Mouse (Mus musculus): ENCODE results near the gene Corin.

- TF ChIP-seq POLR2A (IDR thresholded peaks at IDR 0.05; ENCODE audit: extremely low read depth, insufficient read depth, low read length) (no peak), CTCF (IDR thresholded peaks at IDR 0.05; ENCODE audit: low read depth, low read length) (no peak)
Observed at GRCm38 (mm10) chr5:72453176-72453575, 51.1 kb downstream of the Corin start.

Data from liver, adult 2 months (tissue).